Mouse (Mus musculus) gastrocnemius, postnatal 4 days (tissue): ENCODE data around the gene Asb18. TPM values are rescaled to one million over a fixed set of nuclear protein-coding genes. Genes with fewer than 3 reads are reported as not detected.

Experiments
- DNase-seq, 2 experiments: peaks; one replicate each; pipeline ENCODE4 v3.0.0; 2021 to 2022; ENCODE audit warnings: low spot score in 2 of 2, mixed read lengths in 2 of 2
- total RNA-seq, 2 experiments: library from RNA; stranded (reverse); gene quantifications; 2 replicates each; pipeline ENCODE4 v1.2.3; 2021

Gene Asb18
- total RNA-seq, 2 experiments from 2014 or later: 8.6 to 10.7 TPM

DNA sequence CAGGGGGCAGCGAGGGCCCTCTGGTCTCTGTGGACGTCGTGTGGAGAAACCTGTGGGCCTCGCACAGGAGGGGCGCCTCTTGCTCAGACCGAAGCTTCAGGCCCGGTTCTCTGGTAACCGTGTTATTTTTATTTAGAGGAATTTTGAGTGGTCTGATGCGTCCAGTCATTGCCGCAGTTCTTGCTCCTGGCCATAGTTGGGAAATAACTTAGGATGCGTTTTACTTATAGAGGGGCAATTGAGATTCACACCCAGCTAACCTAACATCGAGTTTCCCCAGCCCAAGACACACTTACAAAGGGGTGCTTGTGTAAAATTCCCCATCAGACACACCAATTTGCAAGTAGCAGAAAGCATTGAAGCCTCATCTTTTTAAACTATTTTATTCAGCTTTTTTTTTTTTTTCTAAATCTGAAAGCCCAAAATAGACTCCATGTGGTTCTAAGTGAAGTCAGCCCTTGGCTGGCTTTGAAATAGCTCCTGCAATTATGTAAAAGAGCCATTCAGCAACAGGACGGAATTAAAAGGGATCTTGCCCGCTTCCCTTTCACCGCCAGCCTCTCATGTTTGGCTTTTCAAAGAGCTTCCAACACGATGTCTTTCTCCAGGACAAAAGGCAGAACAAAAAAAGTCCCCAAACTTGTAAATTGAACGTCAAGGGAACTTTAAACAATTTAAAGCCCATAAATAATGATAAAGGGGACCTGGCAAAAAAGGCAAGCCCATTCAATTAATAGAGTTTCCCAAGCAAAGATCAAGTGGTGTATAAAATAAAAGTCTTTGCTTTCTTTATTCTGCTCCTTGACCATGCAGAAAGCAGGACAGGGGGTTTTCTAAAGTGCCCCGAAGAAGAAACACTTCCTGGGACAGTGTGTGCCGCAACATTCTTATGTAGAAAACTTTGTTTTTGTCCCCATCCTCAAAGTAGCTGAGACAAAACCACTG lies 79.9 kb downstream of the Asb18 start:
- no peak for DNase-seq

DNA sequence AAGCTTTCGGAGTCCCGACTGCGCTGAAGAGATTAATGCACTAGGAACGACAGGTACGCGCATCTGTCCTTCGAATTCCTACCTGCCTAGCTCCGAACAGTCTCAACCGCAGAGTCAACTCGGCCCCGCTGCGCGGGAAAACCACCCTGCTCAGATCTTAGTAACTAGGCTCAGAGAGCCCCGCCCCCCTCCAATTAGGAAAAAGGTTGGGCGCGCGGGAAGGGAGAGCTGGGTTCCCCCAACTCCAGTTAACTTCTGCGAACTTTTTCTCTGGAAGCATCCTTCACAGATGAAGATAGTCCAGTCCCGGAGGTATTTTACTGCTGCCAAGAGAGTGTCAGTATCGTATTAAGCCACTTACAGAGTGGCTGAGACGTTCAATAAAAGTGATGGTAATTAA lies 80.7 kb downstream of the Asb18 start:
- DNase-seq: no peak

DNA sequence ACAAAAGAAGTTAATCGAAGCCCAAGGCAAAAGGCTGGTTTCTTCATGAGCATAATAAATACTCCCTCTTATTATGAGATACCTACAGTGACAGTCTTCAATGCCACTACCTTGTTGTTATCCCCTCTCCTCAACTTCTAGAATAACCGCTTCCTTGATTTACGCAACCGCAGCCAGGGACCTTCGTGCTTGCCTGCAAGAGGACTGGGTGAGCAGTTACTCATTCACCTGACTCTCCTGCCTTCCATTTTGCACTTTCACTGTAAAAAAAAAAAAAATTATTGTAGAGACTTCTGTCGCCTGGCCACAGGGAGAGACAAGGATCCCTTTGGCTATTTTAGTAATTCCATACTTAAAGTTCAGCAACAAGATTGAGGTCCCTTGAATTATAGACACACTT lies 81.4 kb downstream of the Asb18 start:
- no peak for DNase-seq

DNA sequence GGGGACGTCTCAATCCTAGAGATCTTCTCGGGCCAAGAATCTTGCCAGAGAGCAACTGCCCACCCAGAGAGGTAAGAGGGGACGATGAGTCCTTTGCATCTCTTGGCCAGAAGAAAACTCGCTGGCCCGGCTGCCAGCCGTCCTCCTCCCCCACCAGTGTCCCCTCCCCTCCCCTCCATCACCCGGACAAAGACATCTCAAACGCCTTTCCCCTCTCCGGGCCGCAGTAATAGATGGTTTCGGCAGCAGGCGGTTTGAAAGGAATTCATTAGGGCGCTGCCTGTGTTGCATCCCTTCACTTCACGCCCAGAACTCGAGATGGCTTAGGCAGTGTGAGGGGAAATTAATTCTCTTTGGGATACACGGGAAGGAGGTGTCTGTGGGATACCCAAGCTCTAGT lies 81.8 kb downstream of the Asb18 start:
- no peak for DNase-seq

DNA sequence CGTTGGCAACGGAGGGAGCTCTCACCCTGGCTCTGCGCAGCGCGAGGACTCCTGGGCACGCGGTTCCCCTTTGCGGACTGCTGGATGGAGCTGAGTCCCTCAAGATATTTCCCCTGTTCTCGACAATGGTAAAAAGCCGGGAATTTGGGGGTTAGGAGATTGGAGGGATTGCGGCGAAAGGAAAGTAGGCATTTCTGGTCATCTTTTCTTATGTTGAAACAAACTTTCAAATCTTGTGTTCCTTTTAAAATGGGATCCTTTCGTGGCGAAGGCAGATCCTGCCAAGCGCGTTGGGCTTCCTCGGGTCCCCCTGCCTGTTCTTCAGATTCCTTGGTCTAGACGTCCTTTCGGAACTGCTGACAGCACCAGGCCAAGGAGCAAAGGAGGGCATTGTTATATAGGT lies 82.4 kb downstream of the Asb18 start:
- no peak for DNase-seq

DNA sequence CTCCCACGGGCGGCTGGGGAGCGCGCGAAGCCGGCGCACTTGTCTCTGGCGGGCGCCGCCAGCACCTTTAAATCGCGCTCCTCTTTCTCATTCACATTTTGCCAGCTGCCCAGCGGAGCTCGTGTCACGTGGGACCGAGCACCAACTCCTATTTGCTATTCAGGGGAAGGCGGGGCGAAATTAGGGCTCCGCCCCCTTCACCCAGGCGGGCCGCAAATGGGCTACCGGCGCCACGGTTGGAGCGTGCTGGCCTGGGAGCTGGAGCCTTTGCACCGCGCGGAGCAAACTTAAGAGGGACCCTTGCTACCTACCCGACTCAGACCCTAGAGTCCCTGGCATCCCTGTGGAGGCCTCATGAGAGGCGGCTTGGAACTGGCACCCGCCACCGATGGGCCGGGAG lies 83.3 kb downstream of the Asb18 start, which contains the start of gene Gbx2:
Gene Gbx2, minus strand, starts transcription at position 60 of the 400 bp plus-strand sequence.
- peak in 1 of 2 experiments; percentile 53 for DNase-seq

DNA sequence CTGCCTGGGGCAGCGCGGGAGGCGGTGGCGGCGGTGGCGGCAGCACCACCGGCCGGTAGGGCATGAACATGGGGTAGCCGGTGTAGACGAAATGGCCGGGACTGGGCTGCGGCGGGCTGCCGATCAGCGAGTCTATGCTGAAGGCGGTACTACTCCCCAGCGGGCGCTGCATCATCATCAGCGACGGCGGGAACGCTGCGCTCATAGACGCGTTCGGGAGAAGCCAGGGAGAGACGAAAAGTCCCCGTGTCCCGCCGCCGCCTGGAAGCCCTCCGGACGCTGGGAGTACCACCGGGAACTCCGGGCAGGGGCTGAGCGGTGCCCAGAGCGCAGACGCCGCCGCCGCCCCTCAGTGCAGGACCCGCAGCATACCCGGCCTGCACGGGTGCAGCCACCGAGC lies 83.9 kb downstream of the Asb18 start:
- DNase-seq: no peak

DNA sequence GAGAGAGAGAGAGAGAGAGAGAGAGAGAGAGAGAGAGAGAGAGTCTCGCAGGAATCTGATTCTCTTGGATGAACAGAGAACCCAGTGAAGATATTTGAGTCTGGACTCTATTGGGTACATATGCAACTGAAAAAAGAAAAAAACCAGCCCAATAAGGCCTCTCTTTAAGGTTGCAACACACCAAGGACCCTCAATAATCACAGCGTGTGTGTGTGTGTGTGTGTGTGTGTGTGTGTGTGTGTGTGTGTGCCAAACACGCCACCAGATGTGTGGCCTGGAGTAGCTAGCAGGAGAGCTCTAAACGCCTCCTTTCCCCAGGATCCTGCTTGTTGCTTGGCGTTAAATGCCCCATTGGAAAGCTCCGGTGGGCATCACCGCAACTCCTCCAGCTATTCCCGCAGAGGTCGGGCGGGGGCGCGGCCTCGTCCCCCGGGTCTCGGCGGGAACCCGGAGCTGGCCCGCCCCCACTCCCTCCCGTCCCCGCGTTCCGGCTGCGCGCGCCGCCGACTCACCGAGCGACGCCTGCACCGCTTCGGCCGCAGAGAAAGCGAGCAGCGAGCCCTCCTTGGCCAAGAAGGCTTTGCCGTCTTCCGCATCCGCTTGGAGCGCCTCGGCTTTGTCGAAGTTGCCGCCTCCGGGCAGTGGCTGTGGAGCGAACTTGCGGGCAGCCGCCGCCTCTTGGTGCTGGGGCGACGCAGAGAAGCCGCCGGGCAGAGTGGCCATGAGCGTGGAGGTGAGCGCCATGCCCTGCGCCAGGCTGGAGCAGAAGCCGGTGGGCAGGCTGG lies 84.6 kb downstream of the Asb18 start:
- no peak for DNase-seq

DNA sequence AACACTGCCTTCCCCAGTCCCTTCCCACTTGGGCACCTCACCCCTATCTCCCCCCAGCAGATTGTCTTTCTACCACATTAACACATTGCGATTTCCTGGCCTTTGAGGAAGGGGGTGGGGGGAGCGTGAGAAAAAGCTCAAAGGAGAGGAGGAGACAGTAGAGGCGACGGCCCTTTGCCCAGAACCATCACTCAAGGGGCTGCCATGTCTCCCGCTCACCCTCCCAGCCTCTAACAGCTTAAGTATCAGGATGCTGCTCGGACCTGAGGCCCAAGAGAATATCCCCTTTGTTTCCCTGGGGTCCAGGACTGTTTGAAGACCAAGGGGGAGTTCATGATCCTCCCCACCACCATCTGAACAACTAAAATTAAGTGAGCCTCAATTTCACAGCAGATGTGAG lies 85.3 kb downstream of the Asb18 start:
- DNase-seq: no peak

DNA sequence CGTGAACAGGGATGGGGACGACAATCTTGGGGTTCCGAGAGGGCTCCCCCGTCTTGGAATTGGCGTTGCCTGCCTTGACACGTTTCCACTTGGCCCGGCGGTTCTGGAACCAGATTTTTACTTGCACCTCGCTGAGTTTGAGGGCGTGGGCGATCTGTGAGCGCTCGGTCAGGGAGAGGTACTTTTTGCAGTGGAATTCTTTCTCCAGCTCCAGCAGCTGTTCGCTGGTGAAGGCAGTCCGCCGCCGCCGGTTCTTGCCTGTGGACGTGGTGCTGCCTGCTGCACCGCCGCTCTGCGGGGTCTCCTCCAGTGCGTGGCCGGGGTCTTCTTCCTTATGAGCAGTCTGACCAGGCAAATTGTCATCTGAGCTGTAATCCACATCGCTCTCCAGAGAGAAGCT lies 85.8 kb downstream of the Asb18 start:
- no peak for DNase-seq

DNA sequence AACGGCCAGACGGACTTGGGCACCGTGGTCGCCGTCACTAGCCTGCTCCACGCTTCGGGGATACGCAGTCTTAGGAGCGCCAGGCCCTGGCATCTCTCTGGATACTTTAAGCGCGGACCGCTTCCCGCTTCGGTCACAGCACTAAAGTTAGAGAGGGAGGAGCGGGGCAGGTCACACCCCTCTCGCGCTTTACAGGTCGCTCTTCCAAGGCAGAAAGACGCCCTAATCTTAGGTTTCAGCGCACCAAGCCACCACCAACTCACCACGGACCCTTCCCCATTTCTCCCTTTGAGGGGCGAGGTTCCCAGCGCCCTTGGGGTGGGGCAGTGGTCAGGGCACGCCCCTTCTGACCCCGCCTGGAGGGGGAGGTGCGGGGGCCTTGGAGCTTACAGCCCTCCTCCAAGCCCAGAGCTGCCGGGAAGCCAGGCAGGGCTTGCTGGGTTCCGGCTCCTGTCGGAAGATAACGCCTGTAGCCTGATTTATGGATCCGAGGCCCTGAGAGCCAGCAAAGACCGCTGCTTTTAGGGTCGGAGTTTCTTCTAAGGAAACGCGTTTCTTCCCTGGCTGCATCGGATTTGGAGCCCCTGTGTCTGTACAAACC lies 87.3 kb downstream of the Asb18 start:
- no peak for DNase-seq

DNA sequence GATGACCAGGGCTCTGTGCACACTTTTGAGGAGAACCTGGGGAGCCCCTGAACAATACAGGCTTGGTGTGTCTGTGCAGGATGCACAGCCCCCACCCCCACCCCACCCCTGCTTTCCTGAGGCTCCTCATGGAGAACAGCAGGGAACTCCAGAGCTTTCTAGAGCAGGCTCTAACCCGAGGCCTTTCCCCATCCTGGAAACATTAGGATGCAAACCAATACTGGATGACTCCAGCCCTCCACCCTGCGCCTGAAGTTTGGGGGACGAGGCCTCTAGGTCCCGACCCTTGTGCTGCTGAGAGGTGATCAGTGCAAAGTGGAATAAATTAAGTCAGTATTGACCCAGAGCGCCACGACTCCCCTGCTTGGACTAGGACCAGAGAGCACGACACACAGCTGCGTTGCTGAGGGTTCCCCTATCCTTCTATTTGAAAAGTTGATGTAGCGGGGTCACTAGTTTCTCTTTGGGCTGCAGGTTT lies 87.8 kb downstream of the Asb18 start:
- DNase-seq: no peak

DNA sequence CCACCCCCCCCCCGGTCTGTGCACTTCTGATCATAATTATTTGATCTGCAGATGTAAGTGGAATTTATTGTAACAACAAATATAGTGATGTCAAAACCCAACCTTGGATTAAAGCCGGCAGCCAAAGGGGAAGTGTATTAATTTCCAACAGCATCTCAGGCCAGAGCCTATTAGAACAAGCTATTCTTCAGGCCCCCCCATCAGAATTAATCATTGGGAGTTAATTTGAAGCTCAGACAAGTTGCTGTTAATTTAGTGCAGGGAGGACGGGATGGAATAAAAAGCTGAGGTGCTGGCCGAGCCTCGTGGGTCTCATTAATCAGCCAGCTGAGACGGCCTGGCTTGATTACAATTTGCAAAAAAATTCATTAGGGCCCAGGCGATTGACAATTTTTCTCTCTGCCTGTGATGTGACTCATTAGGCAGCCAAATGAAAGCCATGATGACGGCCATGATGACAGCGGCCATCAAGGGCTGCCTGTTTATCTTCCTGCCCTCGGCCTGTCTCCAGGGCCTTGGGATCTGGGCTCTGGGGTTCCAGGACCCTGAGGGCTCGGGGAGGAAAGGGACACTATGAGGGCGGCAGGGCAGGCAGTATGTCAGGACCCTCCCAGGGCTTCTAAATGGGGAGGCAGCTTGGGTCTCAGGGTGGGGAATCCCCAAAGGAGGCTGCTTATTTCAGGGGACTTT lies 88.8 kb downstream of the Asb18 start:
- no peak for DNase-seq

DNA sequence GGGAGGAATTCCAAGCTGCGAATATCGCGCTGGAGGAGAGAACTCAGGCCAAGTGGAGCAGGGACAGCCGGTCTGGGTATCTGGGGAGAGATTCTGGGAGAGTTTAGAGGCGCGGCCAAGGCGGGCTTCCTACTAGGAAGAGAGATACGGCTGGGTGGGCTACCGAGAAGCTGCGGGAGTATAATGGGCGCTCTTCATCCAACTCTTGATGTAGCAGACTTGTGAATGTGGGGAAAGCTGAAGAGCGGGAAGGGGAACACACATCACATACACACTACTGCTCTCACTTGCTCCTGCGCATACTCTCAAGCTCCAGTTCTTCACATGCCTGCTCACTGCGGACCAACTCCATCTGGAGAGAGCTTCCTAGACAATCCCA lies 90.8 kb downstream of the Asb18 start:
- DNase-seq: no peak

DNA sequence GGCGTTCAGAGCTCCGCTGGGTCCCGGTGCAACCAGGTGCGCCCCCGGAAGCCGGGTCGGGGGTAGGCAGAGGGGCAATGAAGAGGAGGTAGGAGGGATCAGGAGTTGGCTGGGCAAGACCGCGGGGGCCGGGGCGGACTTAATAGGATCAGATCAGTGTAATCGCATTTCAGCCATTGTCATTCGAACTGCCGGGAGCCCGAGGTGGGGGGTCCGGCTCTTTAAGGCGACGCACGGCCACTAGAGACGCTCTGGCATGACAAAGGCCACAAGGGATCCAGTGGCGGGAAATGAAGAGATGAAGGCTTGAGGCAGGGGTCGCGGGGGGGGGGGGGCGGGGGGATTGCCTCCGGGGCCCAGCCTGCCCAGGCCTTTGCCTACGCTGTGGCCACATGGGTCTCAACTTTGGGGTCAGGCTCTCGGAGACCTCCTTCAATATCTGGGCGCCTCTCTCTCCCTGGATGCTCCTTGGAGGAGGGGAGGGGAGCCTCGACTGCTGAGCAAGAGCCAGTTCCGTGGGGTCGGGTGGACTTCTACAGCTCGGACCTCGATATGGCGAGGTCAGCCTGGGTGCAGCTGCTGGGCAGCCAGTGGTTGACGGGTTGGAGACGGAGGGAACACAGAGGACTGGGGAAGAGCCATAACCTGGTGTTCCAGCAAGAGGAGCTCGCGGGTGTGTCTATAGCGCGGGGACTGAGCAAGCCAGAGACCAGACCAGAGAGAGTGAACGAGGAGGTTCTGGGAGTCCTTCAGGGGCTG lies 91.4 kb downstream of the Asb18 start:
- no peak for DNase-seq

DNA sequence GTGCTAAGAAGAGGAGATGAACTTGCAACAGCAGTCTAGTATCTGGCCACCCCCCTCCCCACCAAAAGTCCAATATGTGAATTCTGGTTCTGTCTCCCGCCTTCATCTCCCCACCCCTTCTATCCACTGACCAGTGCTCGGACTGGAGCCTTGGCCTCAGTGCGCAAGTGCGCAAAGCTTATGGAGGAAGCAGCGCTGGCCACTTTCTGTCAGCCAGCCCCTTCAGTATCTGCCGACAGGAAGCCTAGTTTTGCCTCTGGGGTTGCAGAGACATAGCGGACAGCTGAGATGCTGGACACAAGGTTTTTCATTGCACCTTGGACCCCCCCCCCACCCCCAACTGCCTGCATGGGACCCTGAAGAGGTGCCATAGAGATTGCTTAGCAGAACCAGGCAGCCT lies 92.2 kb downstream of the Asb18 start:
- DNase-seq: no peak

DNA sequence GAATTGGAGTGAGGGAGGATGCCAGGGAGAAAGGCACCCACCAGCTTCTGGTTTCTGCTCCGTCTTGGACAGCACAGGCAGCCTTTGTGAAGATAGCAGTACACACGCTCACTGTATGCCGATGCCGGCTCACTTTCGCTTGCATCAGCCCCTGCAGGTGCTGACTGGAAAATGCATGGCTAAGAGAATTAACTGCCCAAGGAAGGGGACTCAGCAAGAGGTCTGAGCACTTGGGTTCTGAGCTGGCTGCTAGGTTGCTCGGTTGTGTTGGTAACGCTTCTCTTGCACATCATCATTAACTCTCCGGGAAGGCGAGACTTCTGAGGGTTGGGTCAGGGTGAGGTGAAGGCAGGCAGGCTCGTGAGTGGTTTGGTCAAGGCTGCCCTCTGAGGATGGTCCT lies 92.7 kb downstream of the Asb18 start:
- DNase-seq: no peak

DNA sequence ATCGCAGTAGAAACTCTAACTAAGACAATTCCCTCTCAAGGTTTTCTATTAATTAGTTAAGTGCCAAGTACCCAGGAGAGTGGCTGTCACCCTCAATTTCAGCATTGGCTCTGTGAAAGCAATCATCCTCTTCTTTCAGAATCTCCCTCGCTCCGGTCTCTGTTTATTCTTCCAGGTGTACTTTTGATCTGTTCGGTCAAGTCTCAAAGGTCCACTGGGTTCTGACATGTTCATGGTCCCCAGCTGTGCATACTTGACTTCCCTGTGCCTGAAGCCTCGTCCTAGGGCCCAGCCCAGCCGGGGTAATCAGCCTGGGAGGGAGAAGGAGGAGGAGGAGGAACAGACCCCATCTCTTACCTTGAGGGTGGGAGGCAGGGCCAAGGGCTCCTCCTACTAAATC lies 95.3 kb downstream of the Asb18 start:
- no peak for DNase-seq

DNA sequence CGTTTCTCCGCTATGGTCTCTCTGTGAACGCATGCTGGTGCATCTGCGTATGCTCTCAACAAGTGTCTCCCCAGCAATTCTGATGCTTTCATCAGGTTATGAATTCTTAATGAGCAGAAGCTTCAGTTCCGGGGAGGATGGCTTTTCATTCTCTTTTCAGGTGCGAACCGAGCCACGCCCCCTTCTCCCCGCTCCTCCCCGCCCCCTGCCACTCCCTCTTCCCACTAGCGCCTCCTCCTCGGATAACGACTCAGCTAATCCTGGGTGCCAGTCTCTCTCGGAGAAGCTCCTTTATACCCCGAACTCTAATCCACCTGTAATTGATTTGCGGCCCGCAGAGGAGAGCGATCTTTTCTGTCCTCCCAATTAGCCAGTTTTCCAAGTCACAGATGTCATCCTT lies 96.4 kb downstream of the Asb18 start:
- no peak for DNase-seq

DNA sequence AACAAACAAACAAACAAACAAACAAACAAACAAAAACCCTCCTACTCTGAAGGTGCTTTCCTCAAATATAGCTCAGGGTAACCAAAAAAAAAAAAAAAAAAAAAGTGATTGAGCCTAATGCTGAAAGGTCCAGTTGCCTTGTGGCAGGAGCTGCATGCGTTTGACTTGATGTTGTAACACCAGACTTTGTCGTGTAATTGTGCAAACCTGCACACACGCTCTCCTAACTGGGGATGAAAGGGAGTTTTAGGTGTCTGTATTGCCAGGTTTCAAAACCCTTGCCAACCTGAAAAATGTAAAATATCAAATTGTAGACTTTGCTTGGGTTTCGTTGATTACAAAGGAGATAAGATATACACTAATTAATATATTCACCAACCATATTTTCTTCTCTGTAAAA lies 100.9 kb downstream of the Asb18 start:
- DNase-seq: no peak
